Mouse (Mus musculus) heart, embryonic 12.5 days (tissue): ENCODE data around the gene Sez6l2. TPM values are rescaled to one million over a fixed set of nuclear protein-coding genes. Genes with fewer than 3 reads are reported as not detected.

Source experiments
- ATAC-seq: fragments of 200-750 bp; cut with Nextera tagmentation; 2 replicates; pipeline ENCODE4 v1.8.0; 2017; ENCODE audit warnings: moderate TSS enrichment, moderate library complexity; ENCODE audit not compliant: insufficient number of reproducible peaks, low FRiP score
- H3K27ac ChIP-seq: fragments of 300-500 bp; sonication (generic); 2 replicates; pipeline ENCODE4 v1.5.1; 2016; ENCODE audit warnings: mild to moderate bottlenecking, moderate library complexity; ENCODE audit not compliant: poor library complexity, severe bottlenecking
- H3K27me3 ChIP-seq: fragments of 300-500 bp; sonication (generic); replicated peaks from 2 replicates; pipeline ENCODE4 v1.6.1; 2016; ENCODE audit warnings: mild to moderate bottlenecking, moderate library complexity
- H3K36me3 ChIP-seq: fragments of 300-500 bp; sonication (generic); 2 replicates; pipeline ENCODE4 v1.6.1; 2016; ENCODE audit warnings: mild to moderate bottlenecking, moderate library complexity
- H3K4me1 ChIP-seq: fragments of 300-500 bp; sonication (generic); replicated peaks from 2 replicates; pipeline ENCODE4 v1.6.1; 2016; ENCODE audit warnings: mild to moderate bottlenecking
- H3K4me2 ChIP-seq: fragments of 300-500 bp; sonication (generic); 2 replicates; pipeline ENCODE4 v1.6.1; 2016; ENCODE audit warnings: mild to moderate bottlenecking, moderate library complexity
- H3K4me3 ChIP-seq: fragments of 300-500 bp; sonication (generic); 2 replicates; pipeline ENCODE4 v1.5.1; 2016; ENCODE audit warnings: mild to moderate bottlenecking
- H3K9ac ChIP-seq: fragments of 300-500 bp; sonication (generic); 2 replicates; pipeline ENCODE4 v1.6.1; 2016; ENCODE audit warnings: mild to moderate bottlenecking, moderate library complexity
- H3K9me3 ChIP-seq: fragments of 300-500 bp; sonication (generic); replicated peaks from 2 replicates; pipeline ENCODE4 v1.6.1; 2016; ENCODE audit warnings: mild to moderate bottlenecking, moderate library complexity
- WGBS: fragments of 180-500 bp; shearing (Covaris S2); methylation state at CpG from one replicate; pipeline ENCODE4 v1.1.7; 2016; 5-methylcytosine and 5-hydroxymethylcytosine counted together
- polyA plus RNA-seq: library from polyadenylated mRNA; unstranded; fragments of >200 nt; fragmentation: Nextera tagmentation; extraction: Ambion mirVana; gene quantifications from 2 replicates; pipeline ENCODE4 v1.2.1, GENCODE M21; 2016

The Sez6l2 gene
- polyA plus RNA-seq, 1 experiment from 2014 or later: 0.11 TPM

DNA sequence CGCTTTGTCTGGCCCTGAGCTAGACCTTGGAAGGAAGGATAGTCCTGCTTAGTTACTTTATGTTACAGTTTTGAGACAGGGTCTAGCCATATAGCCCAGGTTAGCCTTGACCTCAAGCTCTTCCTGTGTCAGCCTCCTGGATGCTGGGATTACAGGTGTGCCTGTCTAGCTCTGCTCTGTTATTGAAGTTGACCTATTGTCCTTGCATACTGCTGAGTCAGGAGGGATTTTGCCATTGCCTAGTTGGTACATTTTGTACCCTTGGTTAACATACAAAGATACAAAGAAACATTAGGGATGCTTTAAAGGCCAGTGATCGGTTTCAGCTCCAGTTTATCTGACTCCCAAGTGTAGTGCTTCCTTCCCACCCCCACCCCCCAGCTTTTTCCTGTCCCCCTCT is 17.7 kb upstream of the Sez6l2 start:
- Histone ChIP-seq H3K9me3 (no peaks in the 10 kb centered on the region), H3K27me3 (no peaks in the 10 kb centered on the region), H3K27ac (no peak overlapping the region), H3K4me3 (no peak overlapping the region), H3K9ac (no peak overlapping the region), H3K36me3 (peaks cover 33% of the 10 kb centered on the region), H3K4me2 (no peak overlapping the region), H3K4me1 (peaks cover 11% of the 10 kb centered on the region)
- no peak for ATAC-seq
- 70% methylated on average over 2 of the region's 2 CpGs for WGBS

DNA sequence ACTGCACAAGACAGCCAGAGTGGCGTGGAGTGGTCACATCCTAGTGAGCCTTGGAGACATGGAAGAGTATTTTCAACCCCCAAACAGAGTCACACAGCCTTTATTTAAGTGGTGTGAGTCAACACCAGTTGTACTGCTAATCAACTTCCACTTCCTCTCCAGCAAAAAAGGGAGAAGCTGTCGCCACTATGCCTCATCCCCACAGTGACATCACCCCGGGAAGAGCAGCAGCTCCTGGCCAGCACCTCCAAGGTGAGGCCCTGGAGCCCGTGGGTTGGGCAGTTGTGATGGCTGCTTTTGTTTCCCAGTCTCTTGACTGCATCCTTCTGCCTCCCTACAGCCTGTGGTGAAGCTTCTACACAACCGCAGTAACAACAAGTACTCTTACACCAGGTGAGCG is 9.2 kb upstream of the Sez6l2 start:
- Histone ChIP-seq H3K4me3 (no peak overlapping the region), H3K4me2 (no peak overlapping the region), H3K27me3 (no peaks in the 10 kb centered on the region), H3K9me3 (no peaks in the 10 kb centered on the region), H3K36me3 (peaks cover 48% of the 10 kb centered on the region), H3K4me1 (0 out of 2 replicates have a peak, but pooled peaks cover 4% of the 10 kb centered on the region), H3K9ac (no peak overlapping the region), H3K27ac (no peak overlapping the region)
- ATAC-seq: no peak
- WGBS: 48% methylated on average over 6 of the region's 6 CpGs

DNA sequence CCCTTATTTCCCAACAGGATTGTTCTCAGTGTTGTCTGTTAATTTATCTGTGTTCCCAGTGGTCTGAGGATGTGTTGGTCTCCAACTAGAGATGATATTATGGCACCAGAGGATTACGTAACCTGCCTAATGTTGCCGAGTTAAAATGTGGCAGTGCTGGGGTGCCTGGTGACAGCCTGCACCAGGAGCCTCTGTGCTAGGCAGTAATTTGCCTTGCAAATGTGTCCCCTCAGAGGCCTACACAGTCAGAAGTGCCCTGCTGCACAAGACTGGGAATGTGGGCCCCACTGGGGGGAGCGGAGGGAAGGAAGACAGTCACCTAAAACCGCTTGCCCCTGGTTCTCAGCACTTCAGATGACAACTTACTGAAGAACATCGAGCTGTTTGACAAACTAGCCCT is 8.6 kb upstream of the Sez6l2 start:
- Histone ChIP-seq H3K4me2 (no peak overlapping the region), H3K9me3 (no peaks in the 10 kb centered on the region), H3K4me1 (0 out of 2 replicates have a peak, but pooled peaks cover 4% of the 10 kb centered on the region), H3K27me3 (no peaks in the 10 kb centered on the region), H3K4me3 (no peak overlapping the region), H3K36me3 (peaks cover 42% of the 10 kb centered on the region), H3K9ac (no peak overlapping the region), H3K27ac (no peak overlapping the region)
- no peak for ATAC-seq
- 75% methylated on average over 5 of the region's 5 CpGs for WGBS

DNA sequence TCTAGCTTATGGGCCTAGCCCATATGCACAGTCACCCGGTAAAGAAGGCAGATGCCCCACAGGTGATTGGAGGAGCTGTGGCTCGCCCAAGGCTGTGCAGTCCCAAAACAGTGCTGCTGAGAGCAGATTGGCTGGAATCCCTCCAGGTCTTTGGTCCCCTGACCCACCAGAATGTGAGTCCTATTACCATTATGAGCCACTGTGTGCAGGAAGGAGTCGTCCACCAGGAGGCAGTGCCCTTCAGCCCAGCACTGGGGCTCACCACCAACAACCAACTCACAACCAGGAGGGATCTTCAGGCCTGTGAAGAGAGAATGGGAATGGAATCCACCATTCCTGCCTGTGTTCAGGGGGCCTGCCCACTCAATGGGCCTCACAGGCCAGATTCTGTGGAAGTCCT is 3.8 kb upstream of the Sez6l2 start:
- H3K4me3 ChIP-seq: no peak overlapping the region
- ATAC-seq: no peak
- H3K36me3 ChIP-seq: peaks cover 27% of the 10 kb centered on the region
- H3K27me3 ChIP-seq: peaks cover 29% of the 10 kb centered on the region
- peaks cover 14% of the 10 kb centered on the region for H3K4me1 ChIP-seq
- H3K9ac ChIP-seq: no peak overlapping the region
- H3K27ac ChIP-seq: no peak overlapping the region
- H3K4me2 ChIP-seq: no peak overlapping the region
- no peaks in the 10 kb centered on the region for H3K9me3 ChIP-seq
- 46% methylated on average over 3 of the region's 3 CpGs for WGBS

DNA sequence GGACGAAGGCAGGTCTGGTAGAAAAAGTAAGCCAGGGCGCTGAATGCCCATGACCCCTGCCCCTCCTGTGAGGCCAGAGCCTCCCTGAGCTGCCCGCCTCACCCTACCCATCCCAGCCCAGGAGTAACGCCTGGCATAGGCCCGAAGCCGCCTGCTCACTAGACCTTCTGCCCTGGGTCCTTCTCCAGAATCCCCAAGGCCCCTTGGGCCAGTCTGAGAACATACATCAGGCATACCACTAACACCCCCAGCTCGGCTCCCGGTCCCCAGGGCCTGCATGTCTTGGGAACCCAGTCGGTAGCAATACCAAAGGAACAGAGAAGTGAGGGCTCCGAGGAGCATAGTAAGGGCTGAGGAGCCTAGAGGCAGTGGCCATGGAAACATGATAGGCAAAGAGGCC is 1.7 kb upstream of the Sez6l2 start:
- H3K4me3 ChIP-seq: no peak overlapping the region
- no peak overlapping the region for H3K27ac ChIP-seq
- no peak for ATAC-seq
- peaks cover 49% of the 10 kb centered on the region for H3K27me3 ChIP-seq
- H3K9ac ChIP-seq: no peak overlapping the region
- no peak overlapping the region for H3K4me2 ChIP-seq
- H3K36me3 ChIP-seq: peaks cover 16% of the 10 kb centered on the region
- WGBS: 71% methylated on average over 10 of the region's 10 CpGs
- no peaks in the 10 kb centered on the region for H3K9me3 ChIP-seq
- peaks cover 14% of the 10 kb centered on the region for H3K4me1 ChIP-seq

DNA sequence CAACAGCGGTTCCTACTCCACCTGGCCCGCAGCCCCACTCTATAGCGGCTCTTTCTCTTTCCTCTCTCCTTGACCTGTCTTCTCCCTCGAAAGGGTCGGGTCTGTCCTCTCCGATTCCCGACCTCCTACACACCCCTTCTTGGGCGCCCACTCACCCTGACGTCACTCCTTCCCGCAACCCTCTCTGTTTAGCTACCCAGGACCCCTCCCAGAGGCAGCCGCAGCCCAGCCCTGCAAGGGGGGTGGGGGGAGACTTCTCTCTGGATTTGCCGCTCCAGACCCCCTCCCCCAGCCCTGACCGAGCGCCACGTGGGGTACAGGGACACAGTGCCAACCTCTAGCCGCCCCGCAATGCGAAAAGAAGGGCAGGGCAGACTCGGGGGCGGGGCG is 965 bp upstream of the Sez6l2 start, which contains the start of gene Asphd1:
Gene Asphd1 (minus strand): TSS at position 180 of the 390 bp plus-strand sequence.
- Histone ChIP-seq H3K27me3 (peaks cover 57% of the 10 kb centered on the region), H3K4me2 (peak within 1 kb of the TSS; percentile 99), H3K9me3 (no peaks in the 10 kb centered on the region), H3K27ac (no peak within 1 kb of the TSS), H3K4me1 (peaks cover 14% of the 10 kb centered on the region), H3K36me3 (peaks cover 9% of the 10 kb centered on the region), H3K9ac (peak within 1 kb of the TSS; percentile 48), H3K4me3 (peak within 1 kb of the TSS; percentile 48)
- ATAC-seq: no peak; the same call in 1 of the 2 replicates
- WGBS: under 1% methylated on average over 21 of the region's 21 CpGs

DNA sequence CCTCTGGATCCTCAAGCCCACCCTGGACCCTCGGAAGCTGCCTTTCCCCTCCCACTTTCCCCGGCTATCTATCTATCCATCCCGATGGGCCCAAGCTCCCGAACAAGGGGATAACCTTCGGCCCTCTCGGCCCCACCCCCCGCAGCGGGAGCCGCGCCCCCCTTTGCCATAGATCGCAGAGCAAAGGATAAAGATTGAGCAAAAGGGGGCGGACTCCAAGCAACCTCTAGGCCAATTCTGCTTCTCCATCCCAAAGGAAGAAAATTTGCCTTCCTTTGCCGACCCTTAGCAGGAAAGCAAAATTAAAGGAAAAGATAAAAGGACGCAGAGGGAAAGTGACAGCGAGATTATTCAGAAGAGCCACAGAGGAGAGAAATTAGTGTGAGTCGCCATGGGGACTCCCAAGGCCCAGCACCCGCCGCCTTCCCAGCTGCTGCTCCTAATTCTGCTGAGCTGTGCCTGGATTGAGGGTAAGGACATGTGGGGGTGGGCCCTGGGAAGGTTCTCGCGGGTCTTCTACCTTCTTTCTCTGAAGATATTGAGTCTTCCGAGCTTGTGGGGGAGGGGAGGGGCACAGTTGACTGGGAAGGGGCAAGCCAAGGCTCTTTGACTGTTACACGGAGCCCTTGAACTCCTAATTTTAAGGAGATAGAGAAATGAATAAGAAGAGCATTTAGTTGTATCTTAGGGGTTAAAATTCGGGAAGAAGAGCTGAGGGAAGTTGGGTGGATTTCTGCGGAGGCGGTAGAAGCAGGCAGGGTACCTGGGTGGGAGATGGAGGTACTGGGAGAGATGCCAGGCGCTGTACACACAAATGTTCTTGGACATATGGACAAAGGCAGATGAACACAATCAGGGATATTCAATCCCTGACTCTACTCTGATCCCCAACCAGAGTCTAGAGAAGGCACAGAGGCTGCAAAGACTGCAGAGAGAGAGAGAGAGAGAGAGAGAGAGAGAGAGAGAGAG is 568 bp downstream of the Sez6l2 start:
- no peak for ATAC-seq
- H3K4me2 ChIP-seq: peak overlapping the region; percentile 99; the same call in 1 of the 2 replicates
- 0 out of 2 replicates have a peak overlapping the region, but pooled peaks have one; percentile 9 for H3K4me3 ChIP-seq
- H3K36me3 ChIP-seq: no peaks in the 10 kb centered on the region; the same call in 1 of the 2 replicates
- H3K9me3 ChIP-seq: no peaks in the 10 kb centered on the region
- H3K27me3 ChIP-seq: peaks cover 62% of the 10 kb centered on the region
- H3K27ac ChIP-seq: no peak overlapping the region
- 5% methylated on average over 26 of the region's 26 CpGs for WGBS
- H3K4me1 ChIP-seq: peaks cover 14% of the 10 kb centered on the region
- H3K9ac ChIP-seq: no peak overlapping the region

DNA sequence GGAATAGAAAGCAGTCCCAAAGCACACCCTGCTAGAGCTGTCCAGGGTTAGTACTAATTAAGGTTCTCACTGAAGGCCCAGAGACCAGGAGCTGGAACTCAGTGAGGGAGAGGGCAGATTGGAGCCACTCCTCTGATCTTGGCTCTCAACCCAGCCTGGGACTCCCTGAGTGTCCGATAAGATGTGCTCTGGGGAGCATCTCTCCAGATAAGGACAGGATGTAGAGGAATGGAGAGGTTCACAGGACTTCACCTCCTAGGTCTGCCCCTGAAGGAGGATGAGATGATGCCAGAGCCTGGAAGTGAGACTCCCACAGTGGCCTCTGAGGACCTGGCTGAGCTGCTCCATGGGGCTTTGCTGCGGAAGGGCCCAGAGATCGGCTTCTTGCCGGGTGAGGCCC is 1.4 kb downstream of the Sez6l2 start:
- Histone ChIP-seq H3K9ac (no peak overlapping the region), H3K4me2 (no peak overlapping the region), H3K4me1 (peaks cover 14% of the 10 kb centered on the region), H3K4me3 (no peak overlapping the region), H3K27me3 (peaks cover 63% of the 10 kb centered on the region), H3K36me3 (no peaks in the 10 kb centered on the region), H3K9me3 (no peaks in the 10 kb centered on the region), H3K27ac (no peak overlapping the region)
- 15% methylated on average over 4 of the region's 4 CpGs for WGBS
- ATAC-seq: no peak

DNA sequence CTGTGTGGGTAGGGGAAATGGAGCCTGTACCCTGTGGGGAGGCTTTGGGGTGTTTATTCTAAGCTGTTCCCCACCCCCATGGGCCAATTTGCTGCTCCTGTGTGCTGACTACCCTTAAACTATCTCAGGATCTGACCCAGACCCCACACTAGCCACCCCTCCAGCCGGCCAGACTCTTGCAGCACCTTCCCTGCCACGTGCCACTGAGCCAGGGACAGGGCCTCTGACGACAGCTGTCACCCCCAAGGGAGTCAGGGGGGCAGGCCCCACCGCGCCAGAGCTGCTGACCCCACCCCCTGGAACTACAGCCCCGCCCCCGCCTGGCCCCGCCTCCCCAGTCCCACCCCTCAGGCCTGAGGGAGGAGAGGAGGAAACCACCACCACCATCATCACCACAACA is 2.3 kb downstream of the Sez6l2 start:
- Histone ChIP-seq H3K27ac (no peak overlapping the region), H3K9ac (no peak overlapping the region), H3K4me1 (peaks cover 14% of the 10 kb centered on the region), H3K4me3 (no peak overlapping the region), H3K9me3 (no peaks in the 10 kb centered on the region), H3K27me3 (peaks cover 65% of the 10 kb centered on the region), H3K36me3 (no peaks in the 10 kb centered on the region), H3K4me2 (no peak overlapping the region)
- 0% methylated on average over 8 of the region's 8 CpGs for WGBS
- no peak for ATAC-seq

DNA sequence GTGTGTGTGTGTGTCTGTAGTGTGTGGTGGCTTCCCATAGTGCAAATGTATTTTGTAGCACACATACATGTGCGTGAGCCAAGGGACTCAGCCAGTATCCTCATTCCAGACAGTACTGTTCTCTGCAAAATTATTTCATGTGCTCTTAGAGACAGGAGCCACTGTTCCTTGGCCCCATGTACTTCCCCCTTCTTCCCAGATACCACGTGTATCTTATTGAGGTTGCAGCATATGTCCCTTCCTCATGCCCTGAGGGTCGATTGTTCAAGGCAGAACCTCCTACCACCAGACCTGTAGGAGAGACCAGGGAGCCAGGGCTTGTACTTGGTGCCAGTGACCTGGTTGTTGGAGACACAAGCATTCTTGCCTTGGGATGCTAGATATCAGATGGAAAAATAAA is 4.8 kb downstream of the Sez6l2 start:
- no peak overlapping the region for H3K9ac ChIP-seq
- no peak overlapping the region for H3K27ac ChIP-seq
- whole genome bisulfite sequencing: 53% methylated on average over 3 of the region's 3 CpGs
- no peak for ATAC-seq
- H3K4me1 ChIP-seq: peaks cover 5% of the 10 kb centered on the region
- no peak overlapping the region for H3K4me3 ChIP-seq
- no peaks in the 10 kb centered on the region for H3K36me3 ChIP-seq
- H3K9me3 ChIP-seq: no peaks in the 10 kb centered on the region
- peaks cover 55% of the 10 kb centered on the region for H3K27me3 ChIP-seq
- no peak overlapping the region for H3K4me2 ChIP-seq

DNA sequence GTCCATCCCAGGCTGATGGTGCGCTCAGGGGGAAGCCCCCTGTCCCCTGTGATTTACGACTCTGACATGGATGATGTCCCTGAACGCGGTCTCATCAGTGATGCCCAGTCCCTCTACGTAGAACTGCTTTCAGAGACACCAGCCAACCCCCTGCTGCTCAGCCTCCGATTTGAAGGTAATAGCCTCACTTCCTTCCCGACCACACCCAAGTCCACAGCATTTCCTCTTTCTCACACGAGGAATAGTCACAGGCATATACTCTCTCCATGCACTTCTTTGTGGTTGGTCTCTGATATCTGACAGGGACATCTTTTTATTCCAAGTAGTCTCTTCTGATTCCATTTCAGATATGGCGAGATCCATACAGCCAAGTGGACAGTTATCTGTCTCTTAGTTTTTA is 9.4 kb downstream of the Sez6l2 start:
- peaks cover 49% of the 10 kb centered on the region for H3K27me3 ChIP-seq
- 60% methylated on average over 9 of the region's 9 CpGs for WGBS
- no peak overlapping the region for H3K4me2 ChIP-seq
- no peaks in the 10 kb centered on the region for H3K9me3 ChIP-seq
- no peak overlapping the region for H3K9ac ChIP-seq
- H3K4me3 ChIP-seq: no peak overlapping the region
- H3K36me3 ChIP-seq: no peaks in the 10 kb centered on the region
- H3K4me1 ChIP-seq: no peaks in the 10 kb centered on the region
- ATAC-seq: no peak
- H3K27ac ChIP-seq: no peak overlapping the region
